In the genomic region with DNA sequence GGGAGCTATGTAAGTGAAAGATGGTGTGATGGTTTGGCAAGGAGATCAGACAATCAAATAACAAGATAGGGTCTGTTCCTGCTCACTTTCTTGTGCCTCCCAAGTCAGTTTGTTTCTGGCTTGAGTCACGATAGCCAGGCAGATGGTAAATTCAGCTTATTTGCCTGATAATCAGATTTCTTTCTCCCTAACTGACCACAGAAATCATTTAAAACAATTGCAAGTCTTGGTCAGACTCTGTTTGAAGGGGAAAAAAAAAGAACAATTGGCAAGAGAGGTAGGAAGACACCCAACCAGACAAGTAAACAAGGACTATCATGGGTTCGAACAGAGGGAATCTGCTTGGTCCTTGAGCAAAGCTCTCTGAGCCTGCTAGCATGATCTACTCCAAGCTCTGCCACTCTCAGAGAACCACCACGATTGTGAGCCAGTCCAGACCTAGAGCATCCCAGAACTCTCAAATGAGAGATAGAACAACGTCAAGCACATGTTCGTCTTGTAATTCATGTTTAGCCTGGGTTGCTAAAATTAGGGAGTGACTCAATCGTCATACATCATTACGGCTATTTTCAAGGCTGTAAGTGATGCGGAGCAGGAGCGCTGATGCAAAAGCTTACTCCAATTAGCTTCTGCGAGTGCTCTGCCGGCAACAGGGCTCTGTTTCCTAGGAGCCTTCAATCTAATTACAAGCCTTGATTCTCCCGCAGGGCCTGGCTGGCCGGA, we compare ENCODE assay signal across 8 mouse cellular contexts.
DNase-seq lines count a peak whose midpoint lies in the region; ATAC-seq and TF ChIP-seq lines count a peak whose summit lies in the region.
"Had no signal": no experiment of that assay in that cellular context is flagged by ENCODE, and none has a peak within 500 bp of the region (broad histone marks: within the 10 kb centered on the region; RNA-seq: fewer than 3 reads in every experiment).

No protein-coding gene starts in this region.

- peak; percentile 31 for DNase-seq in adrenal gland, postnatal 14 days
- peak; percentile 43 to 48 for DNase-seq in cerebellum, adult 2 months
- DNase-seq in frontal cortex, postnatal 36 days (ENCODE audit: low spot score in 2 of 2), result peak; percentile 24 to 36
- no peak for DNase-seq in gastrocnemius, adult 18-20 months (ENCODE audit: low spot score)
- DNase-seq in kidney, adult 9 months, result no peak
- no peak for DNase-seq in lung, adult 2 months

- no peaks in the 10 kb centered on the region for H3K9me3 ChIP-seq in midbrain, embryonic 15.5 days
- H3K9me3 ChIP-seq: lung, embryonic 15.5 days had no signal

- no peak for TF ChIP-seq CTCF in cerebellum, adult 2 months (IDR thresholded peaks at IDR 0.05; ENCODE audit: borderline replicate concordance, insufficient read depth, low read depth, low read length)
- no peak for TF ChIP-seq CTCF in lung, adult 2 months (IDR thresholded peaks at IDR 0.05; ENCODE audit: insufficient read depth, low read length)

- H3K4me1 ChIP-seq in cerebellum, adult 2 months (ENCODE audit: control insufficient read depth, insufficient read depth, low read length), result peaks cover 7% of the 10 kb centered on the region; the same call in 1 of the 2 replicates
- H3K4me1 ChIP-seq in midbrain, embryonic 15.5 days, result no peaks in the 10 kb centered on the region
- H3K4me1 ChIP-seq in lung, adult 2 months (ENCODE audit: control insufficient read depth, insufficient read depth, low read length), result no peaks in the 10 kb centered on the region
- H3K4me1 ChIP-seq: lung, embryonic 15.5 days had no signal

- H3K27ac ChIP-seq in cerebellum, adult 2 months (ENCODE audit: insufficient read depth, low read length), result no peak overlapping the region
- H3K27ac ChIP-seq in midbrain, embryonic 15.5 days, result no peak overlapping the region; the same call in 1 of the 2 replicates
- H3K27ac ChIP-seq: lung, embryonic 15.5 days had no signal

- no peak for TF ChIP-seq POLR2A in cerebellum, adult 2 months (IDR thresholded peaks at IDR 0.05; ENCODE audit: borderline replicate concordance, insufficient read depth, low read length)
- no peak for TF ChIP-seq POLR2A in lung, adult 2 months (IDR thresholded peaks at IDR 0.05; ENCODE audit: borderline replicate concordance, extremely low read depth, low read depth, low read length)

- H3K4me3 ChIP-seq in cerebellum, adult 2 months (replicated peaks; ENCODE audit: insufficient read depth, low read depth, low read length), result no peak overlapping the region
- no peak overlapping the region for H3K4me3 ChIP-seq in midbrain, embryonic 15.5 days
- no peak overlapping the region for H3K4me3 ChIP-seq in lung, adult 2 months (replicated peaks; ENCODE audit: extremely low read depth, low read depth, low read length)
- H3K4me3 ChIP-seq: lung, embryonic 15.5 days had no signal

- ATAC-seq in midbrain, embryonic 15.5 days (replicated peaks), result peak; percentile 58

- H3K9ac ChIP-seq in midbrain, embryonic 15.5 days, result no peak overlapping the region
- H3K9ac ChIP-seq: lung, embryonic 15.5 days had no signal

- no peaks in the 10 kb centered on the region for H3K27me3 ChIP-seq in cerebellum, adult 2 months (ENCODE audit: control insufficient read depth, insufficient read depth, low read length)
- H3K27me3 ChIP-seq in midbrain, embryonic 15.5 days (replicated peaks), result no peaks in the 10 kb centered on the region
- H3K27me3 ChIP-seq: lung, embryonic 15.5 days had no signal

- no peak overlapping the region for H3K4me2 ChIP-seq in midbrain, embryonic 15.5 days
- H3K4me2 ChIP-seq: lung, embryonic 15.5 days had no signal

- no peaks in the 10 kb centered on the region for H3K36me3 ChIP-seq in midbrain, embryonic 15.5 days (replicated peaks)
- H3K36me3 ChIP-seq: lung, embryonic 15.5 days had no signal

- WGBS in cerebellum, adult 2 months, result 48% methylated on average over 13 of the region's 13 CpGs
- 43% methylated on average over 13 of the region's 13 CpGs for WGBS in midbrain, embryonic 15.5 days
- WGBS in lung, adult 2 months, result 86% methylated on average over 13 of the region's 13 CpGs

Comparison
In these comparisons a context has a peak if more than half of its experiments do, and no peak if none do; other contexts are left out.
1. DNase-seq: peak in adrenal gland, postnatal 14 days (single experiment), cerebellum, adult 2 months (2 of 2) and frontal cortex, postnatal 36 days (2 of 2); none in gastrocnemius, adult 18-20 months (single experiment), kidney, adult 9 months (single experiment) and lung, adult 2 months (single experiment).